Mouse (Mus musculus): ENCODE data around the gene Tbx2. TPM values are rescaled to one million over a fixed set of nuclear protein-coding genes. Genes with fewer than 3 reads are reported as not detected.

The Tbx2 gene
- 0.65 and 0.84 TPM in 2 replicates for polyA plus RNA-seq (2016; fragmentation: Nextera tagmentation; extraction: Ambion mirVana)

- H3K4me3 ChIP-seq: peak within 1 kb of the TSS; percentile 44
- H3K9ac ChIP-seq (replicated peaks): peak within 1 kb of the TSS; percentile 56
- under 1% methylated on average over 43 of the region's 52 CpGs for WGBS
- H3K27ac ChIP-seq (replicated peaks): no peak within 1 kb of the TSS
- H3K9me3 ChIP-seq: no peaks in the 10 kb centered on the region
- no peaks in the 10 kb centered on the region for H3K36me3 ChIP-seq
- peaks cover 35% of the 10 kb centered on the region for H3K4me1 ChIP-seq
- 0 out of 2 replicates have a peak, but pooled peaks have one; percentile 36 for ATAC-seq (ENCODE audit: low FRiP score, low read depth)
- H3K27me3 ChIP-seq: peaks cover 98% of the 10 kb centered on the region
- H3K4me2 ChIP-seq (replicated peaks): peak within 1 kb of the TSS; percentile 69
Measured at GRCm38 (mm10) chr11:85832231-85832924, at the start of gene Tbx2. TSS of gene Tbx2 (plus strand) at chr11:85832551.

- Histone ChIP-seq H3K9ac (replicated peaks) (no peak overlapping the region), H3K27me3 (peaks cover 7% of the 10 kb centered on the region), H3K4me2 (replicated peaks) (no peak overlapping the region), H3K4me3 (no peak overlapping the region), H3K9me3 (no peaks in the 10 kb centered on the region), H3K4me1 (no peaks in the 10 kb centered on the region; the same call in 1 of the 2 replicates), H3K27ac (replicated peaks) (no peak overlapping the region), H3K36me3 (no peaks in the 10 kb centered on the region)
- no peak for ATAC-seq (ENCODE audit: low FRiP score, low read depth)
- WGBS: 86% methylated on average over 3 of the region's 3 CpGs
Measured at GRCm38 (mm10) chr11:85786113-85786718, 46.1 kb upstream of the Tbx2 start.

GRCm38 (mm10) chr11:85789750-85790149 lies 42.6 kb upstream of the Tbx2 start:
- WGBS: 86% methylated on average over 7 of the region's 7 CpGs
- Histone ChIP-seq H3K4me3 (no peak overlapping the region), H3K9ac (replicated peaks) (no peak overlapping the region), H3K9me3 (no peaks in the 10 kb centered on the region), H3K4me2 (replicated peaks) (no peak overlapping the region), H3K36me3 (no peaks in the 10 kb centered on the region), H3K4me1 (no peaks in the 10 kb centered on the region; the same call in 1 of the 2 replicates), H3K27ac (replicated peaks) (no peak overlapping the region), H3K27me3 (peaks cover 7% of the 10 kb centered on the region; the same call in 1 of the 2 replicates)
- no peak for ATAC-seq (ENCODE audit: low FRiP score, low read depth)

- Histone ChIP-seq H3K4me2 (replicated peaks) (no peak overlapping the region), H3K9ac (replicated peaks) (no peak overlapping the region), H3K4me1 (no peaks in the 10 kb centered on the region; the same call in 1 of the 2 replicates), H3K9me3 (no peaks in the 10 kb centered on the region), H3K27ac (replicated peaks) (no peak overlapping the region), H3K27me3 (peaks cover 7% of the 10 kb centered on the region; the same call in 1 of the 2 replicates), H3K36me3 (no peaks in the 10 kb centered on the region), H3K4me3 (no peak overlapping the region)
- 88% methylated on average over 2 of the region's 2 CpGs for WGBS
- no peak for ATAC-seq (ENCODE audit: low FRiP score, low read depth)
Measured at GRCm38 (mm10) chr11:85790267-85790666, 42.1 kb upstream of the Tbx2 start.

GRCm38 (mm10) chr11:85791212-85791611 lies 41.1 kb upstream of the Tbx2 start:
- WGBS: 85% methylated on average over 1 of the region's 1 CpGs

GRCm38 (mm10) chr11:85792534-85793215 lies 39.7 kb upstream of the Tbx2 start:
- H3K36me3 ChIP-seq: no peaks in the 10 kb centered on the region
- no peaks in the 10 kb centered on the region for H3K4me1 ChIP-seq
- WGBS: 71% methylated on average over 12 of the region's 12 CpGs
- no peaks in the 10 kb centered on the region for H3K9me3 ChIP-seq
- H3K4me2 ChIP-seq (replicated peaks): no peak overlapping the region
- ATAC-seq (ENCODE audit: low FRiP score, low read depth): no peak
- no peaks in the 10 kb centered on the region; the same call in 1 of the 2 replicates for H3K27me3 ChIP-seq
- H3K9ac ChIP-seq (replicated peaks): no peak overlapping the region
- H3K4me3 ChIP-seq: no peak overlapping the region
- H3K27ac ChIP-seq (replicated peaks): no peak overlapping the region

More at GRCm38 (mm10) chr11:85791212-85791611, 41.1 kb upstream of the Tbx2 start:
- H3K4me3 ChIP-seq: no peak overlapping the region
- H3K36me3 ChIP-seq: no peaks in the 10 kb centered on the region
- no peaks in the 10 kb centered on the region for H3K4me1 ChIP-seq
- no peak for ATAC-seq (ENCODE audit: low FRiP score, low read depth)
- H3K27me3 ChIP-seq: peaks cover 7% of the 10 kb centered on the region; the same call in 1 of the 2 replicates
- H3K9ac ChIP-seq (replicated peaks): no peak overlapping the region
- no peak overlapping the region for H3K4me2 ChIP-seq (replicated peaks)
- H3K27ac ChIP-seq (replicated peaks): no peak overlapping the region
- H3K9me3 ChIP-seq: no peaks in the 10 kb centered on the region

- Histone ChIP-seq H3K27me3 (no peaks in the 10 kb centered on the region), H3K27ac (replicated peaks) (no peak overlapping the region), H3K36me3 (no peaks in the 10 kb centered on the region), H3K4me2 (replicated peaks) (no peak overlapping the region), H3K9ac (replicated peaks) (no peak overlapping the region), H3K4me3 (no peak overlapping the region), H3K9me3 (no peaks in the 10 kb centered on the region), H3K4me1 (no peaks in the 10 kb centered on the region)
- ATAC-seq (ENCODE audit: low FRiP score, low read depth): no peak
- 87% methylated on average over 4 of the region's 4 CpGs for WGBS
Measured at GRCm38 (mm10) chr11:85799456-85799855, 32.9 kb upstream of the Tbx2 start.

GRCm38 (mm10) chr11:85799856-85800255 lies 32.5 kb upstream of the Tbx2 start:
- H3K9ac ChIP-seq (replicated peaks): no peak overlapping the region
- no peak overlapping the region for H3K4me3 ChIP-seq
- H3K9me3 ChIP-seq: no peaks in the 10 kb centered on the region
- H3K4me2 ChIP-seq (replicated peaks): no peak overlapping the region
- no peak for ATAC-seq (ENCODE audit: low FRiP score, low read depth)
- WGBS: 64% methylated on average over 19 of the region's 19 CpGs
- H3K4me1 ChIP-seq: no peaks in the 10 kb centered on the region
- no peak overlapping the region for H3K27ac ChIP-seq (replicated peaks)
- H3K27me3 ChIP-seq: no peaks in the 10 kb centered on the region
- no peaks in the 10 kb centered on the region for H3K36me3 ChIP-seq

- no peak for ATAC-seq (ENCODE audit: low FRiP score, low read depth)
- WGBS: 81% methylated on average over 11 of the region's 11 CpGs
- no peaks in the 10 kb centered on the region for H3K36me3 ChIP-seq
Measured at GRCm38 (mm10) chr11:85800380-85800779, 32.0 kb upstream of the Tbx2 start.

GRCm38 (mm10) chr11:85804048-85804447 lies 28.3 kb upstream of the Tbx2 start:
- no peaks in the 10 kb centered on the region for H3K4me1 ChIP-seq
- H3K36me3 ChIP-seq: no peaks in the 10 kb centered on the region
- H3K27ac ChIP-seq (replicated peaks): no peak overlapping the region
- no peaks in the 10 kb centered on the region for H3K9me3 ChIP-seq
- H3K9ac ChIP-seq (replicated peaks): no peak overlapping the region
- H3K4me2 ChIP-seq (replicated peaks): no peak overlapping the region
- 76% methylated on average over 5 of the region's 5 CpGs for WGBS
- 0 out of 2 replicates have a peak, but pooled peaks cover 8% of the 10 kb centered on the region for H3K27me3 ChIP-seq
- ATAC-seq (ENCODE audit: low FRiP score, low read depth): no peak
- H3K4me3 ChIP-seq: no peak overlapping the region

More at GRCm38 (mm10) chr11:85800380-85800779, 32.0 kb upstream of the Tbx2 start:
- Histone ChIP-seq H3K9me3 (no peaks in the 10 kb centered on the region), H3K4me1 (no peaks in the 10 kb centered on the region), H3K27ac (replicated peaks) (no peak overlapping the region), H3K27me3 (0 out of 2 replicates have a peak, but pooled peaks cover 4% of the 10 kb centered on the region), H3K4me3 (no peak overlapping the region), H3K4me2 (replicated peaks) (no peak overlapping the region), H3K9ac (replicated peaks) (no peak overlapping the region)

GRCm38 (mm10) chr11:85805779-85806178 lies 26.6 kb upstream of the Tbx2 start:
- Histone ChIP-seq H3K27me3 (0 out of 2 replicates have a peak, but pooled peaks cover 8% of the 10 kb centered on the region), H3K4me1 (no peaks in the 10 kb centered on the region), H3K9ac (replicated peaks) (no peak overlapping the region), H3K36me3 (no peaks in the 10 kb centered on the region), H3K4me3 (no peak overlapping the region), H3K9me3 (no peaks in the 10 kb centered on the region), H3K4me2 (replicated peaks) (no peak overlapping the region), H3K27ac (replicated peaks) (no peak overlapping the region)
- WGBS: 74% methylated on average over 1 of the region's 1 CpGs
- no peak for ATAC-seq (ENCODE audit: low FRiP score, low read depth)

GRCm38 (mm10) chr11:85807353-85807752 lies 25.0 kb upstream of the Tbx2 start:
- WGBS: 86% methylated on average over 11 of the region's 11 CpGs
- H3K4me3 ChIP-seq: no peak overlapping the region
- H3K27me3 ChIP-seq: 0 out of 2 replicates have a peak, but pooled peaks cover 21% of the 10 kb centered on the region
- H3K9me3 ChIP-seq: no peaks in the 10 kb centered on the region
- no peak overlapping the region for H3K9ac ChIP-seq (replicated peaks)
- no peaks in the 10 kb centered on the region for H3K36me3 ChIP-seq
- ATAC-seq (ENCODE audit: low FRiP score, low read depth): no peak
- no peak overlapping the region for H3K4me2 ChIP-seq (replicated peaks)
- no peak overlapping the region for H3K27ac ChIP-seq (replicated peaks)
- no peaks in the 10 kb centered on the region for H3K4me1 ChIP-seq

All from midbrain, embryonic 12.5 days (tissue).